Mouse (Mus musculus) G1E-ER4 (cell line): ENCODE data around the gene Prrc2c. TPM values are rescaled to one million over a fixed set of nuclear protein-coding genes. Genes with fewer than 3 reads are reported as not detected.

Experiments used
- GATA1 ChIP-seq: IDR thresholded peaks from one replicate; pipeline ENCODE4 v1.8.0; 2012; ENCODE audit warnings: low read length, inconsistent platforms
- polyA plus RNA-seq: library from polyadenylated mRNA; stranded (reverse); fragments of >175 nt; gene quantifications from 2 replicates; pipeline ENCODE4 v1.2.3, GENCODE M21; 2012

Gene Prrc2c
- polyA plus RNA-seq, 1 experiment: 70.7 TPM

DNA sequence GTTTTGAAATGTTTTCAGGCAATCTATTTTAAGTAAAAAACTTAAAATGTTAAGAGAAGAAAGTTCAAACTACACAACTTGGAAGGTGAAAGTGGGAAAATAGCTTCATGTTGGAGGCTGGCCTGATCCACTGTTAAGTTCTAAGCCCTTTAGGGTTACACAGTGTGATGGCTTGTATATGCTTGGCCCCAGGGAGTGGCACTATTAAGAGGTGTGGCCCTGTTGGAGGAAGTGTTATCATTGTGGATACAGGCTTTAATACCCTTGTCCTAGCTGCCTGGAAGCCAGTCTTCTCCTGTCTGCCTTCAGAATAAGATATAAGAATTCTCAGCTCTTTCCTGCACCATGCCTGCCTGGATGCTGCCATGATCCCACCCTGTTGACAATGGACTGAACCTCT lies 16.7 kb downstream of the Prrc2c start:
- no peak for TF ChIP-seq GATA1

DNA sequence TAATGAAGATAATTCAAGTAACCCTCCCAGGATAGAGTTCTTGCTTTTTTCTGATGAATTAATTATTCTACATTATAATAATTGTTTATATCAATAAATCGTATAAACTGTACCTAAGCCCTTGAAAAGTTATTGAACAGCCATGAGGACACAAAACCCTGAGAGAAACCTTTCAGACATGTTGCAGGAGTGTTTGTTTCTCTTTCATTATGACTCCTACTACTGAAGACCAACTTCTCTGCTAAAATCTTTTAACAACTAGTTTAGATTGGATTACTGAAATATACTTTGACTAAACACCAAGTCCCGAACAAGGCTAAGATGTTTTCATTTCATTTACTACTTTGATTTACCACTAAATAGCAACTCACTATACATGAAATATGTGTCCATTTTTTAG lies 19.7 kb downstream of the Prrc2c start:
- TF ChIP-seq GATA1: no peak

DNA sequence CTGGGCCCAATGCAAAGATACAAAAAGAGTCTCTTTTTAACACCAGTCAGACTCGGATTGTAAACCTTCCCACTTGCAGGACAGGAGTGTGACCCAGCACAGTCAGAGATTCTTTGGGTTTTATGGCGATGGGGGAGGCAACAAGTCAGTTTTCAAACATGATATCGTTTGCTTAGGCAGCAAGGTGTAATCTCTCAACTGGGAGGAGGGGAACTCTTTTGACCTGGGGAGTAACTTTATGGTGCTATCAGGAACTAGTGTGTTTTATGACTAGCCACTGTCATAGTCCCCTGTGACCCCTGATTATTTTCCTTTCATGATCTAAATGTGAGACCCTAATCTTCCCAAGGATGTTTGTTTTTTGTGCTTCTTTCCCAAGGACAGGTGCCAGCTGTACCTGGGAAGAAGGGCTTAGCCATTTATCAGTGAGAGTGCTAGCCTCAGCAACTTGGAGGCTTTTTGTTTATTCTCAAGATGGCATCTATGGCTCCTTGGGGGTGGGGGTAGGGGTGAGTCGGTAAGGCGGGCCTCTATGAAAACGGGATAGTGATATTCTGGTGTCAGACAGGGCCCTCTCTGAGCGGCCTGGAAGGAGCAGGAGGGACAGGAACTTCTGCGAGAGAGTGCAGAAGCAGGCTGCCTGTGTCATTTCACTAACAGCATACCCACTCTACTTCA lies 39.8 kb downstream of the Prrc2c start:
- TF ChIP-seq GATA1: no peak

DNA sequence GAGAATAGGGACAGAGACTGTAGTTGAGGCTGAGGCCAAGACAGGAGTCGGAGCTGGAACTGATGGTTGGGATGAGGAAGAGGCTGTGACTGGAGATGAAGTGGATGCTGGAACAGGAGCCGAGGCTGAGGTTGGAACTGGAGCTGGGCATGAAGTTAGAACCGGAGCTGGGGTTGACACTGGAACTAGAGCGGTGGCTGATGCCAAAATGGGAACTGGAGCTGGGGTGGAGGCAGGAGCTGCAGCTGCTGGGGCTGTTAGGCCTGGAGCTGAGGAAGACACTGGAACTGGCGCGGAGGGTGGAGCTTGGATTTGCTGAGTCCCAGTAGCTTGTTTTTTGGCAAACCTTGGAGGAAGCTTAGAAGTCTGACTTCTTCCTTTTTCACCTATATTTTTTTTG lies 42.5 kb downstream of the Prrc2c start:
- TF ChIP-seq GATA1: no peak

DNA sequence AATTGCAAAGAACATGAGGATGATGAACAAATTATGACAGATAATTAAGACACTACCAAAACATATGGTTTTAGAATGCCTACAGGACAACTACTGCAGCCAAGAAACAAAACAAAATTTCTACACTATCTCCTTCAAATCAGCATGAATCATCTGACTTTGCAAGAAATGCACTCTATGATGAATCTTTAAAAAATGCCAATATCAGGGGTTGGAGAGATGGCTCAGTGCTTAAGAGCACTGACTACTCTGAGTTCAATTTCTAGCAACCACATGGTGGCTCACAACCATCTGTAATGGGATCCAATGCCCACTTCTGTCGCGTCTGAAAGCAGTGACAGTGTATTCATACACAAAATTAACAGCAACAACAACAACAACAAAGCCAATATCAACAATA lies 46.6 kb downstream of the Prrc2c start:
- no peak for TF ChIP-seq GATA1

DNA sequence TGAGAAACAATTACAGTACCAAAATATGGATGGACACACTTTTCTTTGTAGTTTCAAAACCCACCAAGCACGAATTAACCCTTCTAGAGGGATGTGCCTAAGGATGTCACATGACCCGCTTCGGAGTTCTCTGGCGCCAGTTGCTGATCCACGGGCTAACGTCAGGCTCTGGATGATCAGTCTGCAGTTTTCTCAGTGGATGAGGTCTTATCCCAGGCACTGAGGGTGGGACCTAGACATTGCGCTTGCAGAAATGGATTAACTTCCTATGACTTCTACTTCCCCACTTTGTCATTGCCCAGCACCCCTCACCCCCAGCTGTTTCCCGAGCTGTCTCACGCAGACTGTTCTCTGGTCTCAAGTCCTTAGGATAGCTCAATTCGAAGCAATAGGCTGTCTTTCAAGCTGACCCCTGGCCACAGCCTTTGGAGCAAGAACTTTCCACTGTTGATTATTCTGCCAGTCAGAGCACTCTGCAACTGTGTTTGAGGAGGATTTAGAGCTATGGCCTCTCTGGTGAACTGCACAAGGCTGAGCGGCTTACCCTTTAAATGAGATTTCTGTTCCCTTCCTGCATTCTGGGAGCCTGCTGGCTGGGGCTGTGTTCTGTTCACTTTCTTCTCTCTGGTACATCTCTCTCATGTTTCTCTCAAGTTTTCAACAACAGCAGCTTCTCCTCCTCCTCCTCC lies 74.7 kb downstream of the Prrc2c start:
- TF ChIP-seq GATA1: no peak

DNA sequence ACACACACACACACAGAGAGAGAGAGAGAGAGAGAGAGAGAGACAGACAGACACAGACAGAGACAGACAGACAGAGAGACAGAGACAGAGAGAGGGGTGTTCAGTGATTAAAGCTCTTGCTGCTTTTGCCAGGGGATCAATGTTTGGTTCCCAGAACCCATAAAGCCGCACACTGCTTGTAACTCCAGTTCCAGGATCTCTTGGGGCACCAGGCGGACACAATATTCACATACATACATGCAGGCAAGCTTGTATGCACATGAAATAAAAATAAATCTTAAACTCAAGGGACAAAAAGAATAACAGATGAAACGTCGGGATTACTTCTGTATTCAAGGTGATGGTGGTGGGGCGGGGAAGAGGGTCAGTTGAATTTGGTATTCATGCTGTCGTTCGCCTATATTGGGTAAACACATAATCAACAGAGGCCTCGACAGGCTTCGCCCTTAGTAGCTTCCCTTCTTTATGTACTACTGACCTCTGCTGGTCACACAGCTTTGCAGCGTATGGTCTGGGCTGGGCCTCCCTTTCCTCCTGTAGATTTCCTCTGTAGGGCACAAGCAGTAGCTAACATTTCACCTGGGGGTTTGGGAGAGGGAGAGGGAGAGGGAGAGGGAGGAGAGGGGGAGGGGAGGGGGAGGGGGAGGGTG lies 75.4 kb downstream of the Prrc2c start:
- TF ChIP-seq GATA1: no peak

DNA sequence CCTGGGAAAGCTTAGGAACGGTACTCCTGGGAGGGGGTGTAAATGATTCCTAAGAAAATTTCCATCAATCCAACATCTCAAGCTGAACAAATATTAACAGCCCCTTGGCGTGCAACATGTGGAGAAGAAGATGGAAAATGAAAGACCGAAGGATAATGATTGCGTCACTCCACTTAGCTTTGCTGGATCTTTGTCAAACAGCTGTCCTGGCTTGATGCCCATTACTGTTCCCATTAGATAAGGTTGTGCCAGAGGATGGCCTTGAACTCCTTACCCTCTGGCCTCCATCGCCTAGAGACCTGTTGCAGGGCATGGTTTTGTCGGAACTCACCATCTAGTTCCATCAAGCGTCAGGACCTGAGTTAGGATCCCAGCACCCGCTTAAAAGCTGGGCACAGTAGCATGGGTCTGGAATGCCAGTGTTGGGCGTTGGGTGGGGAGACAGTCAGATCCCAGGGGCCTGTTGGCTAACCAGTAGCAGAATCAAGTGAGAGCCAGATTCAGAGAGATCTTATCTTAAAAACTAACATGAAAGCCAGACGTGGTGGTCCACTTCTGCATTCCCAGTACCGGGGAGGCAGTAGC lies 80.0 kb downstream of the Prrc2c start:
- no peak for TF ChIP-seq GATA1

DNA sequence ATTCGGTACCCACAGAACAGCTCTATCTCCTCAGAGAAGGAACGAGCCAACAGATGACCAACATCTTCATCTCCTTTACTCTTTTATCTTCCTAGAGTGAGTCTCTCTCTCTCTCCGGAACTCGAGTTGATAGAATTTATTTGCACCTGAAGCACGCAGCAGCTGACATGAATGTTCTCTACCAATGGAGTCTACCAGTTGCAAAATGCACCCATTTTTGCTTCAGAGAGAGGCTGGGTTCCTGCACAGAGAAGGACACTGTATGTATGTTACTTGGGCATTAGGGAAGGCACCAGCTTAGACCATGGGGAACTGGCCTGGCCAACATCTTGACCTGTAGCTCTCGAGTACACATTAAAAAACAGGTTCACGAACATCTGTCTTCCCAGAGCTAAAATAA lies 82.2 kb downstream of the Prrc2c start, which contains the start of gene Myocos:
Gene Myocos, minus strand, starts transcription at position 101 of the 400 bp plus-strand sequence.
- no peak for TF ChIP-seq GATA1

DNA sequence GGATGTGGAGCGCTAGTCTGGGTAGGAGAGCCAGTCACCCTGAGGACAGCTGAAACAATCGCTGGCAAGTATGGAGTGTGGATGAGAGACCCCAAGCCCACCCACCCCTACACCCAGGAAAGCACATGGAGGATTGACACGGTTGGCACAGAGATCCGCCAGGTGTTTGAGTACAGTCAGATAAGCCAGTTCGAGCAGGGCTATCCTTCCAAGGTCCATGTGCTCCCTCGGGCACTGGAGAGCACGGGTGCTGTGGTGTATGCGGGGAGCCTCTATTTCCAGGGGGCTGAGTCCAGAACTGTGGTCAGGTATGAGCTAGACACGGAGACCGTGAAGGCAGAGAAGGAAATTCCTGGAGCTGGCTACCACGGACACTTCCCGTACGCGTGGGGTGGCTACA lies 91.9 kb downstream of the Prrc2c start:
- TF ChIP-seq GATA1: no peak

DNA sequence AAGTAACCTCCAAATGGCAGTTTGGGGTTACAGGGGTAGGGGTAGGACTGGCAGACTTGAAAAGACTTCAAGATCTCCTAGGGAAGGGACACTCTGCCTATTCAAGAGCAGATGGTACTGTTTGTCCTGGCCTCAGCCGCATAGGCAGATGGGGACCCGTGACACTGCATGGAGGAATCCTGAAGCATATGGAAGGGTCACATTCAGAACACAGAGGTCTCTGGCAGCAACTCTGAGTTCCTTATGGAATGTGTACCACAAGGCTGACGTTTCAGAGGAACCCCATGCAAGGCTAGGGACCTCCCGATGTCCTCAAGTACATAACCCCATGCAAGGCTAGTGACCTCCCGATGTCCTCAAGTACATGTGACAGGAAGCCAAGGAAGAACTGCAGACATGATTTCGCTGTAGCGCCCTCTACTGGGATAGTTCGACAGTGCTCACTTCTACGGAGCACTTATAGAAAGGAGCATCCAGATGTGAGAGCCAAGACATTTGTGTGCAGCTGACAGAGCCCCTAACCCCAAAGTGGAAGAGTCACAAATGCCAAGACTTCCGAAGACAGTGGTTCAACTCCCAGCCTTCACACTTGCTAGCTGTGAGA lies 94.2 kb downstream of the Prrc2c start:
- TF ChIP-seq GATA1: no peak

DNA sequence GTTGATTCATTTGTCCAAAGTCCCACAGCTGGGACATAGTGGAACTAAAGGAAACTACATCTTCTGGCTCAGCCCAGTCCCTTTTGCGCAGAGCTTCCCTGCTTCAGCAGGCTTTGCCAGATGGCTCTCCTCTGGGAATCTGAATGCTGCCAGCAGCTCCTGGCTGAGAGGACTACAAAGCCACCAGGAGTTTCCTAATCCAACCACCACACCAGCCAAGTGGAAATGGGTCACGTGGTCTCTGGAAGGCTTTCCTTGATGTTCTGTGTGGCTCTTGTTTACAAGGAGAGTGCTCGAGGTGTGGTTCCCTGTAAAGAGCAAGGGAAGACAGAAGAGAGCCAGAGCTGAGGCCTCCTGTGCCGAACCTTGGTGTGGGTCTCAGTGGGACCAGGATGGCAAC lies 96.6 kb downstream of the Prrc2c start:
- TF ChIP-seq GATA1: no peak

DNA sequence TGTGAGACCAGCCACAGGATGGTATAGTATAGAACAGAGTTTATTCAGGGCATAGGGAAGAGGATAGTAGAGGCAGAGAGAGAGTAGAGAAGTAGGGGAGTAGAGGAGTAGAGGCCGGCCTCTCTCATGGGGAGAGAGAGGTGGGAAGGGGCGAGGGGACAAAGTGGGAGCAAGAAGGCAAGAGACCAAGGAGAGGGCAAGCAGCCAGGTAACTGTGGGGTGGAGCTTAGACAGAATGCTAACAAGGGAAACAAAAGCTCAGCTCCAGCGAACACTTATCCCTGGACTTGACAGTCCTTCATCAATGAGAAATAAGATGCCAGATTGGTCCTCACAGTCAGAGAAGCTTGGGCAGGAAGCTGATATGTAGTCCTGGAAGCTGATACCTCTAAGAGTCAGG lies 97.8 kb downstream of the Prrc2c start:
- TF ChIP-seq GATA1: no peak

DNA sequence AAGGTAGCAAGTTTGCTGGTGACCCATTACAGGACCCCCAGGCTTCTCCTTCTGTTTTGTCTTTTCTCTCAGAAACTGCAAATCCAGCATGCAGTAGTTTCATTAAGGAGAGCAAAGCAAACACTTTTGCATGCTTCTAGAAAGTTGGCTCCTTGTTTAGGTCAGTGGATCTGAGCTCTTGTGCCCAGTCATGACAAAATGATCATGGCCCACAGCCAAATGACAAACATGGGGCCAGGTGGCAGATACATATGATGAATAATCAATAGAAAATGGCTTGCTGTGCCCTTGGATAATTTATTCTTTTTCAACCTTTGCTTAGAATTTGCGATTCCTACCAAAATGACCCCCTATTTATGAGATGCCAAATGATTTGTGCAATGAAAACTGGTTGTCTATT lies 100.5 kb downstream of the Prrc2c start:
- TF ChIP-seq GATA1: no peak

DNA sequence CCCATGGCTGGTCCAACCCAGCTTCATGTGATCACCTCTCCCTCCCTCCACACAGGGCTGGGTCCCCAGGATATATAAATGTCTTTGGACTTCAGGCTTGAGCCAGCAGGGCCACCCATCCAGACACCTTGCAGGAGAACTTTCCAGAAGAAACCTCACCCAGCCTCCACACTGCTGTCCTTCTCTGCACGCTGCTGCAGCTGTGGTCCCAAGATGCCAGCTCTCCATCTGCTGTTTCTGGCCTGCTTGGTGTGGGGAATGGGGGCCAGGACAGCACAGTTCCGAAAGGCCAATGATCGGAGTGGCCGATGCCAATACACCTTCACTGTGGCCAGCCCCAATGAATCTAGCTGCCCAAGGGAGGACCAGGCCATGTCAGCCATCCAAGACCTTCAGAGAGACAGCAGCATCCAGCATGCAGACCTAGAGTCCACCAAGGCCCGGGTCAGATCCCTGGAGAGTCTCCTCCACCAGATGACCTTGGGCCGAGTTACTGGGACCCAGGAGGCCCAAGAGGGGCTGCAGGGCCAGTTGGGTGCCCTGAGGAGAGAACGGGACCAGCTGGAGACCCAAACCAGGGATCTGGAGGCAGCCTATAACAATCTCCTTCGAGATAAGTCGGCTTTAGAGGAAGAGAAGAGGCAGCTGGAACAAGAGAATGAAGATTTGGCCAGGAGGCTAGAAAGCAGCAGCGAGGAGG lies 101.2 kb downstream of the Prrc2c start, which contains the start of gene Myoc:
Gene Myoc, plus strand, starts transcription at position 105 of the 700 bp plus-strand sequence.
- TF ChIP-seq GATA1: no peak
